Mouse (Mus musculus) limb, embryonic 12.5 days (tissue): Measurements from ENCODE around the gene Muc20. TPM values are rescaled to one million over a fixed set of nuclear protein-coding genes. Genes with fewer than 3 reads are reported as not detected.

Source experiments
- ATAC-seq: fragments of 200-750 bp; cut with Nextera tagmentation; 2 replicates; pipeline ENCODE4 v1.8.0; 2017; ENCODE audit warnings: low read depth, moderate TSS enrichment; ENCODE audit not compliant: insufficient number of reproducible peaks, insufficient read depth, low FRiP score, low TSS enrichment
- H3K27ac ChIP-seq: fragments of 300-500 bp; sonication (generic); 2 replicates; pipeline ENCODE4 v1.5.1; 2016; ENCODE audit warnings: mild to moderate bottlenecking, moderate library complexity
- H3K27me3 ChIP-seq: fragments of 300-500 bp; sonication (generic); 2 replicates; pipeline ENCODE4 v1.6.1; 2016; ENCODE audit warnings: mild to moderate bottlenecking, moderate library complexity
- H3K36me3 ChIP-seq: fragments of 300-500 bp; sonication (generic); 2 replicates; pipeline ENCODE4 v1.6.1; 2016; ENCODE audit warnings: mild to moderate bottlenecking, moderate library complexity
- H3K4me1 ChIP-seq: fragments of 300-500 bp; sonication (generic); replicated peaks from 2 replicates; pipeline ENCODE4 v1.6.1; 2016
- H3K4me2 ChIP-seq: fragments of 300-500 bp; sonication (generic); 2 replicates; pipeline ENCODE4 v1.6.1; 2016; ENCODE audit warnings: mild to moderate bottlenecking, moderate library complexity
- H3K4me3 ChIP-seq: fragments of 300-500 bp; sonication (generic); replicated peaks from 2 replicates; pipeline ENCODE4 v1.5.1; 2016; ENCODE audit warnings: mild to moderate bottlenecking
- H3K9ac ChIP-seq: fragments of 300-500 bp; sonication (generic); replicated peaks from 2 replicates; pipeline ENCODE4 v1.6.1; 2016; ENCODE audit warnings: mild to moderate bottlenecking, moderate library complexity
- H3K9me3 ChIP-seq: fragments of 300-500 bp; sonication (generic); 2 replicates; pipeline ENCODE4 v1.6.1; 2016; ENCODE audit warnings: mild to moderate bottlenecking, moderate library complexity
- WGBS: fragments of 180-500 bp; shearing (Covaris S2); methylation state at CpG from one replicate; pipeline ENCODE4 v1.1.7; 2016; 5-methylcytosine and 5-hydroxymethylcytosine counted together
- polyA plus RNA-seq: library from polyadenylated mRNA; unstranded; fragments of >200 nt; fragmentation: Nextera tagmentation; extraction: Ambion mirVana; gene quantifications from 2 replicates; pipeline ENCODE4 v1.2.1, GENCODE M21; 2016

The Muc20 gene
- polyA plus RNA-seq, 1 experiment from 2014 or later: not detected

- WGBS: 78% methylated on average over 2 of the region's 2 CpGs
- no peaks in the 10 kb centered on the region for H3K36me3 ChIP-seq
- no peak for ATAC-seq
Measured at GRCm38 (mm10) chr16:32742712-32743111, 54.5 kb downstream of the Muc20 start.

DNA sequence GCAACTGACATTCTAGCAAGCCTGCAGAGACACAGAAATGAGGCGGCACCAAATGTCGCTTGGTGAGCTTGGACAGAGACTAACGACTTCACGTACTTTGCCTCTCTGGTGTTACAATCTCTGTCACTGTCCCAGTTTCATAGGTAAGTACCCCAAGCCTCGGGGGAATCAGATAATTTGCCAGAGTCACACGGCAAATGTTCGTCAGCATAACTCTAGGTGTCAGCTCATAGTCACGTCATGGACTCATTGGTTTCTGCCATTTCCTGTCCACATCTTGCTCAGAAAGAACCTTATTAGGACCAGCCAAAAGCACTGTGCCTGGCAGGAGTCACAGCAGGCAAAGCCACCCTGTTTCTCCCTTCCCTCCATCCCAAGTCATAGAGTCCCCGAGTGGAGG lies 55.9 kb downstream of the Muc20 start:
- no peak for ATAC-seq
- no peak overlapping the region for H3K4me3 ChIP-seq
- no peak overlapping the region for H3K4me2 ChIP-seq
- H3K9me3 ChIP-seq: no peaks in the 10 kb centered on the region
- 68% methylated on average over 9 of the region's 9 CpGs for WGBS
- H3K9ac ChIP-seq: no peak overlapping the region
- H3K36me3 ChIP-seq: no peaks in the 10 kb centered on the region
- H3K27me3 ChIP-seq: no peaks in the 10 kb centered on the region
- H3K4me1 ChIP-seq: no peaks in the 10 kb centered on the region
- H3K27ac ChIP-seq: no peak overlapping the region

More at GRCm38 (mm10) chr16:32742712-32743111, 54.5 kb downstream of the Muc20 start:
- H3K27me3 ChIP-seq: no peaks in the 10 kb centered on the region
- no peak overlapping the region for H3K27ac ChIP-seq
- no peak overlapping the region for H3K9ac ChIP-seq
- no peak overlapping the region for H3K4me2 ChIP-seq
- H3K4me3 ChIP-seq: no peak overlapping the region
- H3K4me1 ChIP-seq: no peaks in the 10 kb centered on the region
- H3K9me3 ChIP-seq: no peaks in the 10 kb centered on the region

- WGBS: 83% methylated on average over 8 of the region's 8 CpGs
- Histone ChIP-seq H3K4me3 (no peak overlapping the region), H3K4me1 (no peaks in the 10 kb centered on the region), H3K36me3 (no peaks in the 10 kb centered on the region), H3K4me2 (no peak overlapping the region), H3K27me3 (no peaks in the 10 kb centered on the region), H3K9ac (no peak overlapping the region), H3K27ac (no peak overlapping the region), H3K9me3 (no peaks in the 10 kb centered on the region)
- no peak for ATAC-seq
Measured at GRCm38 (mm10) chr16:32740003-32740663, 57.1 kb downstream of the Muc20 start.

DNA sequence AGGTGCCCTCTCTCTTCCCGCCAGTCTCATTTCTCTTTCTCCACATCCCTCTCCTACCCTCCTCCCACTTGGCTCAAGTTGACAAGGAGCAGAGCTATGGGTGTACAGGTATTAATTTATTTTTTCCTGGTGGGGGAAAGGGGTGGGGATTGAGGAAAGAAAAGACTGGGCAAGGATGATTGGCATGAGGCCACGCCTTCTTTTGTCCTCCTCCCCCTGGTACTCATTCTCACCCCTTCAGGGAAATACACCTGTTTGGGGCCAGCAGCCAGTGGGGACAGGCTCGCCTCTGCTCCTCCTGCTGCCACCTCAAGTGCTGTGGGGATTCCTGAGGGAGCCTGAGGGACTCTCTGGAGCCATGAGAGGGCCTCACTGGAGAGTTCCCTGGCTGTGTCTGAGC lies 61.2 kb downstream of the Muc20 start:
- WGBS: 50% methylated on average over 3 of the region's 3 CpGs
- H3K27me3 ChIP-seq: no peaks in the 10 kb centered on the region

GRCm38 (mm10) chr16:32735586-32735985 lies 61.6 kb downstream of the Muc20 start, which contains the start of gene Muc4:
Gene Muc4 (plus strand): TSS chr16:32735886.
- no peak for ATAC-seq
- H3K4me1 ChIP-seq: no peaks in the 10 kb centered on the region
- no peak within 1 kb of the TSS for H3K4me2 ChIP-seq
- H3K9me3 ChIP-seq: no peaks in the 10 kb centered on the region
- no peak within 1 kb of the TSS for H3K9ac ChIP-seq
- WGBS: 92% methylated on average over 2 of the region's 2 CpGs
- no peaks in the 10 kb centered on the region for H3K36me3 ChIP-seq
- no peak within 1 kb of the TSS for H3K27ac ChIP-seq
- H3K27me3 ChIP-seq: no peaks in the 10 kb centered on the region
- H3K4me3 ChIP-seq: no peak within 1 kb of the TSS

More for the DNA sequence above, 61.2 kb downstream of the Muc20 start:
- no peak for ATAC-seq
- Histone ChIP-seq H3K4me3 (no peak overlapping the region), H3K9me3 (no peaks in the 10 kb centered on the region), H3K4me1 (no peaks in the 10 kb centered on the region), H3K4me2 (no peak overlapping the region), H3K36me3 (no peaks in the 10 kb centered on the region), H3K9ac (no peak overlapping the region), H3K27ac (no peak overlapping the region)

DNA sequence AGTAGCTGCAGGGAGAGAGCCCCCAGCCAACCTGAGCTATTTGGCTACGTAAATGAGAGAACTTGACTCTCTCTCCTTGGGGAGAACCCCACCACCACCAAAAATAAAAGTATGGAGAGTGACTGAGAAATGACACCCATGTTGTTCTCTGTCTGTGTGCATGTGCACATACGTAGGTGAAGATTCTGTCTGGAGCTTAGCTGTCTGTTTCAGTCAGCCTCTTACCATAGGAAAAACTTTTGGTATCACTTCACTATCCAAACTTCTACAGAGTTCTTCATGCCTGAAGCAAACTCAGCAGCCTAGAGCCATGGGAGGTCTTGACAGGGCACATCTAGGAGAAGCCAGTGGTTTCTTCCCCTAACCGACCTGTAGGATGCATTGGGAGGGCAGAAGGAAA lies 64.0 kb downstream of the Muc20 start:
- Histone ChIP-seq H3K9me3 (no peaks in the 10 kb centered on the region), H3K4me2 (no peak overlapping the region), H3K9ac (no peak overlapping the region), H3K27me3 (no peaks in the 10 kb centered on the region), H3K36me3 (no peaks in the 10 kb centered on the region), H3K4me3 (no peak overlapping the region), H3K27ac (no peak overlapping the region), H3K4me1 (no peaks in the 10 kb centered on the region)
- ATAC-seq: no peak
- 87% methylated on average over 3 of the region's 3 CpGs for WGBS

- H3K36me3 ChIP-seq: no peaks in the 10 kb centered on the region
- no peak overlapping the region for H3K4me3 ChIP-seq
- H3K27ac ChIP-seq: no peak overlapping the region
- no peak overlapping the region for H3K9ac ChIP-seq
- no peaks in the 10 kb centered on the region for H3K9me3 ChIP-seq
- H3K4me2 ChIP-seq: no peak overlapping the region
- no peaks in the 10 kb centered on the region for H3K4me1 ChIP-seq
- H3K27me3 ChIP-seq: peaks cover 14% of the 10 kb centered on the region; the same call in 1 of the 2 replicates
- WGBS: 60% methylated on average over 1 of the region's 1 CpGs
- ATAC-seq: no peak
Measured at GRCm38 (mm10) chr16:32728730-32729129, 68.5 kb downstream of the Muc20 start.

GRCm38 (mm10) chr16:32728240-32728639 lies 69.0 kb downstream of the Muc20 start:
- peaks cover 14% of the 10 kb centered on the region; the same call in 1 of the 2 replicates for H3K27me3 ChIP-seq
- H3K4me1 ChIP-seq: no peaks in the 10 kb centered on the region
- no peak overlapping the region for H3K27ac ChIP-seq
- H3K4me3 ChIP-seq: no peak overlapping the region
- no peaks in the 10 kb centered on the region for H3K9me3 ChIP-seq
- no peaks in the 10 kb centered on the region for H3K36me3 ChIP-seq
- no peak overlapping the region for H3K4me2 ChIP-seq
- H3K9ac ChIP-seq: no peak overlapping the region
- ATAC-seq: no peak

Other genes starting within 250 kb of the Muc20 start
- 40.7 and 43.9 TPM in 2 replicates for gene Tfrc, start 188.5 kb downstream of the Muc20 start, polyA plus RNA-seq
- 11.9 and 12.0 TPM in 2 replicates for gene Tnk2, start 153.6 kb downstream of the Muc20 start, polyA plus RNA-seq
- not detected in 2 replicates for gene Muc4, start 61.5 kb downstream of the Muc20 start, polyA plus RNA-seq
- not detected in 2 replicates for gene Smbd1, start 13.0 kb upstream of the Muc20 start, polyA plus RNA-seq
- 118 and 121 TPM in 2 replicates for gene Fyttd1, start 80.1 kb upstream of the Muc20 start, polyA plus RNA-seq
- 16.3 and 19.3 TPM in 2 replicates for gene Rubcn, start 80.3 kb upstream of the Muc20 start, polyA plus RNA-seq
- 40.6 and 41.3 TPM in 2 replicates for gene Lrch3, start 116.7 kb upstream of the Muc20 start, polyA plus RNA-seq